Mouse (Mus musculus): ENCODE measurements around the gene Ldb3. TPM values are rescaled to one million over a fixed set of nuclear protein-coding genes. Genes with fewer than 3 reads are reported as not detected.

Gene Ldb3
- polyA plus RNA-seq, 1 experiment, result 1.1 TPM

- TF ChIP-seq POLR2A (IDR thresholded peaks at IDR 0.05; ENCODE audit: borderline replicate concordance, control insufficient read depth, low read depth, low read length), result no peak
- no peak for TF ChIP-seq CTCF (IDR thresholded peaks at IDR 0.05; ENCODE audit: control insufficient read depth, insufficient read depth, low read length)
- Histone ChIP-seq H3K27ac (ENCODE audit: control insufficient read depth, insufficient read depth, low read depth, low read length, poor library complexity) (peak overlapping the region; percentile 65; the same call in 1 of the 2 replicates), H3K4me3 (replicated peaks; ENCODE audit: control insufficient read depth, low read depth, low read length) (peak overlapping the region; percentile 51), H3K4me1 (ENCODE audit: control insufficient read depth, insufficient read depth, low read length) (no peaks in the 10 kb centered on the region)
- 1% methylated on average over 105 of the region's 115 CpGs for WGBS
These were observed 85.8 kb downstream of the Ldb3 start for GRCm38 (mm10) chr14:34502475-34503324.

GRCm38 (mm10) chr14:34501804-34502474 lies 86.5 kb downstream of the Ldb3 start:
- Histone ChIP-seq H3K4me1 (ENCODE audit: control insufficient read depth, insufficient read depth, low read length) (no peaks in the 10 kb centered on the region), H3K27ac (ENCODE audit: control insufficient read depth, insufficient read depth, low read depth, low read length, poor library complexity) (peak overlapping the region; percentile 57; the same call in 1 of the 2 replicates), H3K4me3 (replicated peaks; ENCODE audit: control insufficient read depth, low read depth, low read length) (peak overlapping the region; percentile 35)
- 1% methylated on average over 77 of the region's 77 CpGs for WGBS
- no peak for TF ChIP-seq POLR2A (IDR thresholded peaks at IDR 0.05; ENCODE audit: borderline replicate concordance, control insufficient read depth, low read depth, low read length)
- TF ChIP-seq CTCF (IDR thresholded peaks at IDR 0.05; ENCODE audit: control insufficient read depth, insufficient read depth, low read length), result no peak

GRCm38 (mm10) chr14:34501447-34501803 lies 87.1 kb downstream of the Ldb3 start:
- Histone ChIP-seq H3K4me1 (ENCODE audit: control insufficient read depth, insufficient read depth, low read length) (no peaks in the 10 kb centered on the region), H3K27ac (ENCODE audit: control insufficient read depth, insufficient read depth, low read depth, low read length, poor library complexity) (no peak overlapping the region), H3K4me3 (replicated peaks; ENCODE audit: control insufficient read depth, low read depth, low read length) (no peak overlapping the region)
- WGBS, result 3% methylated on average over 16 of the region's 16 CpGs
- no peak for TF ChIP-seq POLR2A (IDR thresholded peaks at IDR 0.05; ENCODE audit: borderline replicate concordance, control insufficient read depth, low read depth, low read length)
- TF ChIP-seq CTCF (IDR thresholded peaks at IDR 0.05; ENCODE audit: control insufficient read depth, insufficient read depth, low read length), result no peak

GRCm38 (mm10) chr14:34500309-34500708 lies 88.2 kb downstream of the Ldb3 start:
- no peak overlapping the region for H3K27ac ChIP-seq (ENCODE audit: control insufficient read depth, insufficient read depth, low read depth, low read length, poor library complexity)
- TF ChIP-seq POLR2A (IDR thresholded peaks at IDR 0.05; ENCODE audit: borderline replicate concordance, control insufficient read depth, low read depth, low read length), result no peak
- no peaks in the 10 kb centered on the region for H3K4me1 ChIP-seq (ENCODE audit: control insufficient read depth, insufficient read depth, low read length)
- WGBS, result 28% methylated on average over 4 of the region's 4 CpGs
- no peak overlapping the region for H3K4me3 ChIP-seq (replicated peaks; ENCODE audit: control insufficient read depth, low read depth, low read length)

- Histone ChIP-seq H3K4me3 (replicated peaks; ENCODE audit: control insufficient read depth, low read depth, low read length) (no peak overlapping the region), H3K27ac (ENCODE audit: control insufficient read depth, insufficient read depth, low read depth, low read length, poor library complexity) (no peak overlapping the region), H3K4me1 (ENCODE audit: control insufficient read depth, insufficient read depth, low read length) (no peaks in the 10 kb centered on the region)
- TF ChIP-seq CTCF (IDR thresholded peaks at IDR 0.05; ENCODE audit: control insufficient read depth, insufficient read depth, low read length) (no peak), POLR2A (IDR thresholded peaks at IDR 0.05; ENCODE audit: borderline replicate concordance, control insufficient read depth, low read depth, low read length) (no peak)
- WGBS, result 69% methylated on average over 4 of the region's 4 CpGs
These were observed 88.8 kb downstream of the Ldb3 start for GRCm38 (mm10) chr14:34499664-34500063.

- Histone ChIP-seq H3K4me1 (ENCODE audit: control insufficient read depth, insufficient read depth, low read length) (no peaks in the 10 kb centered on the region), H3K4me3 (replicated peaks; ENCODE audit: control insufficient read depth, low read depth, low read length) (no peak overlapping the region), H3K27ac (ENCODE audit: control insufficient read depth, insufficient read depth, low read depth, low read length, poor library complexity) (no peak overlapping the region)
- 72% methylated on average over 3 of the region's 3 CpGs for WGBS
- TF ChIP-seq CTCF (IDR thresholded peaks at IDR 0.05; ENCODE audit: control insufficient read depth, insufficient read depth, low read length), result no peak
- TF ChIP-seq POLR2A (IDR thresholded peaks at IDR 0.05; ENCODE audit: borderline replicate concordance, control insufficient read depth, low read depth, low read length), result no peak
These were observed 91.1 kb downstream of the Ldb3 start for GRCm38 (mm10) chr14:34497346-34497745.

- no peak overlapping the region for H3K4me3 ChIP-seq (replicated peaks; ENCODE audit: control insufficient read depth, low read depth, low read length)
- TF ChIP-seq POLR2A (IDR thresholded peaks at IDR 0.05; ENCODE audit: borderline replicate concordance, control insufficient read depth, low read depth, low read length), result no peak
- no peak for TF ChIP-seq CTCF (IDR thresholded peaks at IDR 0.05; ENCODE audit: control insufficient read depth, insufficient read depth, low read length)
- H3K4me1 ChIP-seq (ENCODE audit: control insufficient read depth, insufficient read depth, low read length), result no peaks in the 10 kb centered on the region
- 48% methylated on average over 3 of the region's 3 CpGs for WGBS
- no peak overlapping the region for H3K27ac ChIP-seq (ENCODE audit: control insufficient read depth, insufficient read depth, low read depth, low read length, poor library complexity)
These were observed 94.8 kb downstream of the Ldb3 start for GRCm38 (mm10) chr14:34493682-34494081.

- 57% methylated on average over 2 of the region's 2 CpGs for WGBS
- TF ChIP-seq CTCF (IDR thresholded peaks at IDR 0.05; ENCODE audit: control insufficient read depth, insufficient read depth, low read length), result no peak
- no peak for TF ChIP-seq POLR2A (IDR thresholded peaks at IDR 0.05; ENCODE audit: borderline replicate concordance, control insufficient read depth, low read depth, low read length)
- H3K4me3 ChIP-seq (replicated peaks; ENCODE audit: control insufficient read depth, low read depth, low read length), result no peak overlapping the region
- no peak overlapping the region for H3K27ac ChIP-seq (ENCODE audit: control insufficient read depth, insufficient read depth, low read depth, low read length, poor library complexity)
- no peaks in the 10 kb centered on the region for H3K4me1 ChIP-seq (ENCODE audit: control insufficient read depth, insufficient read depth, low read length)
These were observed 95.8 kb downstream of the Ldb3 start for GRCm38 (mm10) chr14:34492688-34493087.

Data from bone marrow, adult 2 months (tissue).